Mouse (Mus musculus): Measurements from ENCODE around the gene Stip1. TPM values are rescaled to one million over a fixed set of nuclear protein-coding genes. Genes with fewer than 3 reads are reported as not detected.

The Stip1 gene
- total RNA-seq, 2 experiments from 2014 or later, result 187 to 270 TPM

Other genes with a start within 250 kb of the Stip1 start
- gene Rps6ka4, start 199.3 kb downstream of the Stip1 start, total RNA-seq (2014; fragmentation: Nextera tagmentation), result 2.8 and 13.3 TPM in 2 replicates
- gene Rps6ka4, start 199.3 kb downstream of the Stip1 start, total RNA-seq (2017), result 3.9 and 8.1 TPM in 2 replicates
- gene Ccdc88b, start 181.8 kb downstream of the Stip1 start, total RNA-seq (2014; fragmentation: Nextera tagmentation), result 17.8 and 22.6 TPM in 2 replicates
- gene Ccdc88b, start 181.8 kb downstream of the Stip1 start, total RNA-seq (2017), result 53.1 and 58.0 TPM in 2 replicates
- gene Trmt112, start 130.3 kb downstream of the Stip1 start, total RNA-seq (2014; fragmentation: Nextera tagmentation), result 149 and 152 TPM in 2 replicates
- 156 and 160 TPM in 2 replicates for gene Trmt112, start 130.3 kb downstream of the Stip1 start, total RNA-seq (2017)
- 352 and 419 TPM in 2 replicates for gene Prdx5, start 129.9 kb downstream of the Stip1 start, total RNA-seq (2014; fragmentation: Nextera tagmentation)
- gene Prdx5, start 129.9 kb downstream of the Stip1 start, total RNA-seq (2017), result 522 and 534 TPM in 2 replicates
- gene Esrra, start 118.2 kb downstream of the Stip1 start, total RNA-seq (2014; fragmentation: Nextera tagmentation), result 10.7 and 29.3 TPM in 2 replicates
- gene Esrra, start 118.2 kb downstream of the Stip1 start, total RNA-seq (2017), result 15.5 and 18.6 TPM in 2 replicates
- gene Catsperz, start 114.6 kb downstream of the Stip1 start, total RNA-seq (2014; fragmentation: Nextera tagmentation), result 3.0 TPM in 1 of 2 replicates, not detected in the other
- gene Catsperz, start 114.6 kb downstream of the Stip1 start, total RNA-seq (2017), result 2.8 and 4.5 TPM in 2 replicates
- not detected in 2 replicates for gene Kcnk4, start 105.5 kb downstream of the Stip1 start, total RNA-seq (2014; fragmentation: Nextera tagmentation)
- gene Kcnk4, start 105.5 kb downstream of the Stip1 start, total RNA-seq (2017), result not detected in 2 replicates
- gene Bad, start 98.1 kb downstream of the Stip1 start, total RNA-seq (2014; fragmentation: Nextera tagmentation), result 26.7 and 34.5 TPM in 2 replicates
- gene Bad, start 98.1 kb downstream of the Stip1 start, total RNA-seq (2017), result 48.8 and 69.0 TPM in 2 replicates
- 15.0 and 18.5 TPM in 2 replicates for gene Gpr137, start 97.5 kb downstream of the Stip1 start, total RNA-seq (2014; fragmentation: Nextera tagmentation)
- 14.9 and 15.8 TPM in 2 replicates for gene Gpr137, start 97.5 kb downstream of the Stip1 start, total RNA-seq (2017)
- gene Ppp1r14b, start 65.0 kb downstream of the Stip1 start, total RNA-seq (2014; fragmentation: Nextera tagmentation), result 194 and 276 TPM in 2 replicates
- gene Ppp1r14b, start 65.0 kb downstream of the Stip1 start, total RNA-seq (2017), result 94.5 and 105 TPM in 2 replicates
- gene Plcb3, start 63.5 kb downstream of the Stip1 start, total RNA-seq (2014; fragmentation: Nextera tagmentation), result 8.0 and 14.6 TPM in 2 replicates
- 7.1 and 10.9 TPM in 2 replicates for gene Plcb3, start 63.5 kb downstream of the Stip1 start, total RNA-seq (2017)
- gene Fkbp2, start 59.5 kb downstream of the Stip1 start, total RNA-seq (2014; fragmentation: Nextera tagmentation), result 98.9 and 160 TPM in 2 replicates
- 173 and 197 TPM in 2 replicates for gene Fkbp2, start 59.5 kb downstream of the Stip1 start, total RNA-seq (2017)
- gene Vegfb, start 52.3 kb downstream of the Stip1 start, total RNA-seq (2014; fragmentation: Nextera tagmentation), result 27.6 and 35.2 TPM in 2 replicates
- gene Vegfb, start 52.3 kb downstream of the Stip1 start, total RNA-seq (2017), result 6.2 and 7.4 TPM in 2 replicates
- 6.4 and 16.5 TPM in 2 replicates for gene Dnajc4, start 47.4 kb downstream of the Stip1 start, total RNA-seq (2014; fragmentation: Nextera tagmentation)
- gene Dnajc4, start 47.4 kb downstream of the Stip1 start, total RNA-seq (2017), result 7.9 and 11.8 TPM in 2 replicates
- gene Nudt22, start 43.9 kb downstream of the Stip1 start, total RNA-seq (2014; fragmentation: Nextera tagmentation), result 8.5 and 14.4 TPM in 2 replicates
- 3.4 and 14.5 TPM in 2 replicates for gene Nudt22, start 43.9 kb downstream of the Stip1 start, total RNA-seq (2017)
- 3.0 TPM in 1 of 2 replicates, not detected in the other for gene Trpt1, start 43.8 kb downstream of the Stip1 start, total RNA-seq (2014; fragmentation: Nextera tagmentation)
- 0.21 and 0.60 TPM in 2 replicates for gene Trpt1, start 43.8 kb downstream of the Stip1 start, total RNA-seq (2017)
- gene Fermt3, start 20.5 kb downstream of the Stip1 start, total RNA-seq (2014; fragmentation: Nextera tagmentation), result 103 and 119 TPM in 2 replicates
- gene Fermt3, start 20.5 kb downstream of the Stip1 start, total RNA-seq (2017), result 182 and 230 TPM in 2 replicates
- gene Macrod1, start 16.8 kb upstream of the Stip1 start, total RNA-seq (2014; fragmentation: Nextera tagmentation), result 7.8 and 13.6 TPM in 2 replicates
- 4.5 and 6.3 TPM in 2 replicates for gene Macrod1, start 16.8 kb upstream of the Stip1 start, total RNA-seq (2017)
- not detected in 2 replicates for gene Flrt1, start 65.8 kb upstream of the Stip1 start, total RNA-seq (2014; fragmentation: Nextera tagmentation)
- not detected in 2 replicates for gene Flrt1, start 65.8 kb upstream of the Stip1 start, total RNA-seq (2017)
- 61.0 and 61.2 TPM in 2 replicates for gene Otub1, start 166.3 kb upstream of the Stip1 start, total RNA-seq (2014; fragmentation: Nextera tagmentation)
- 63.0 and 69.0 TPM in 2 replicates for gene Otub1, start 166.3 kb upstream of the Stip1 start, total RNA-seq (2017)
- gene Cox8a, start 177.6 kb upstream of the Stip1 start, total RNA-seq (2014; fragmentation: Nextera tagmentation), result 854 and 878 TPM in 2 replicates
- gene Cox8a, start 177.6 kb upstream of the Stip1 start, total RNA-seq (2017), result 563 and 615 TPM in 2 replicates
- gene Naa40, start 201.2 kb upstream of the Stip1 start, total RNA-seq (2014; fragmentation: Nextera tagmentation), result 67.4 and 72.3 TPM in 2 replicates
- gene Naa40, start 201.2 kb upstream of the Stip1 start, total RNA-seq (2017), result 42.9 and 49.3 TPM in 2 replicates
- 3.1 and 6.9 TPM in 2 replicates for gene Rcor2, start 227.4 kb upstream of the Stip1 start, total RNA-seq (2014; fragmentation: Nextera tagmentation)
- 3.4 and 5.2 TPM in 2 replicates for gene Rcor2, start 227.4 kb upstream of the Stip1 start, total RNA-seq (2017)